Mouse (Mus musculus): ENCODE measurements at regions not wholly inside any gene's neighbourhood (a gene's known extent, or its start where the extent isn't known, plus 50 kb on each side); places are given as distances from the start of the nearest gene placed in this dataset.

DNA sequence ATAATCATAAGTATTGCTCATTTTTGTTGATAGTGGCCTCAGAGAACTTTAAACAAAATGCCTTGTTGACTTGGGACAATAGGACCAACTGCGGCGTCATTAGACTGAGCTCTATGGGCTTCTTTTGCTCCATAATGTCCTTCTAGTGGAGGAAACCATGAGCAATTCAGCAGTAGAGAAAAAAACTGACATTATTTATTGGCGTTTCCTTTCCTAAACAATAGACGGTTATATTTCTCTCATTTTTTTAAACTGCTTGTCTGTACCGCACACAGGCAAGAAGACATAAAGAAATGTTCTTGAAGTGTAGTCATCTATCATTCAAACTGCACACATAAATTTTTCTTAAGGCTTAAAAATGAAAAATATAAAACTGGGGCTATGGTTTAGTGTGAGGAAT, 310.8 kb downstream of the Basp1 start:
- TF ChIP-seq CTCF (IDR thresholded peaks at IDR 0.05; ENCODE audit: low read depth, low read length) (no peak), POLR2A (IDR thresholded peaks at IDR 0.05; ENCODE audit: borderline replicate concordance, low read depth, low read length) (no peak)

All from bone marrow macrophage, adult 2 months (primary cell).